Mouse (Mus musculus): ENCODE data around the gene Akap2. TPM values are rescaled to one million over a fixed set of nuclear protein-coding genes. Genes with fewer than 3 reads are reported as not detected.

Gene Akap2
- total and polyA plus RNA-seq, 3 experiments = 1.7 to 7.2 TPM; not detected in 1

- TF ChIP-seq MAX (IDR thresholded peaks at IDR 0.05; ENCODE audit: low read length) = peak; percentile 42; the same call in 1 of the 2 replicates
- peak; percentile 78 for TF ChIP-seq MAFK (IDR thresholded peaks at IDR 0.05; ENCODE audit: borderline replicate concordance, low read depth, low read length)
- TF ChIP-seq NELFE (IDR thresholded peaks at IDR 0.05; ENCODE audit: low read depth, low read length) = no peak
- TF ChIP-seq ELF1 (IDR thresholded peaks at IDR 0.05; ENCODE audit: low read depth, low read length) = no peak
- peak; percentile 44; the same call in 1 of the 2 replicates for TF ChIP-seq USF1 (IDR thresholded peaks at IDR 0.05; ENCODE audit: low read depth, low read length)
Measured at GRCm38 (mm10) chr4:57797548-57798285, 80.3 kb downstream of the Akap2 start (continued).

GRCm38 (mm10) chr4:57798286-57799018 is 81.0 kb downstream of the Akap2 start:
- Histone ChIP-seq H3K36me3 (ENCODE audit: control insufficient read depth in 1 of 2, insufficient read depth in 2 of 2, low read length in 2 of 2) (peaks cover 0 to 30% of the 10 kb centered on the region in 2 experiments; a peak in 2 of 4 replicates), H3K4me3 (ENCODE audit: control insufficient read depth in 1 of 2, insufficient read depth in 1 of 2, low read depth in 2 of 2, low read length in 2 of 2) (peak overlapping the region; percentile 30 to 44), H3K27ac (ENCODE audit: control insufficient read depth, low read depth, low read length) (peak overlapping the region; percentile 90), H3K27me3 (ENCODE audit: control insufficient read depth in 1 of 2, insufficient read depth in 2 of 2, low read length in 2 of 2) (no peaks in the 10 kb centered on the region), H3K9ac (ENCODE audit: control insufficient read depth, low read depth, low read length, poor library complexity, severe bottlenecking) (peak overlapping the region; percentile 66), H3K9me3 (replicated peaks; ENCODE audit: insufficient read depth, low read length) (no peaks in the 10 kb centered on the region), H3K79me2 (ENCODE audit: control insufficient read depth, insufficient read depth, low read length, poor library complexity) (no peaks in the 10 kb centered on the region; the same call in 1 of the 2 replicates), H3K4me1 (ENCODE audit: control insufficient read depth in 1 of 2, insufficient read depth in 2 of 2, low read length in 2 of 2) (peaks cover 21 to 34% of the 10 kb centered on the region in 2 experiments)
- peak; percentile 86 for DNase-seq (ENCODE audit: low read depth, low spot score)
- TF ChIP-seq MEF2A (IDR thresholded peaks at IDR 0.05; ENCODE audit: extremely low read depth, insufficient replicate concordance, low read depth, low read length, poor library complexity, severe bottlenecking) (no peak), TBP (IDR thresholded peaks at IDR 0.05; ENCODE audit: low read depth, low read length) (0 out of 2 replicates have a peak, but pooled peaks have one; percentile 36), MAFK (IDR thresholded peaks at IDR 0.05; ENCODE audit: borderline replicate concordance, low read depth, low read length) (no peak), GABPA (IDR thresholded peaks at IDR 0.05; ENCODE audit: low read depth, low read length) (peak; percentile 51; the same call in 1 of the 2 replicates), SIN3A (IDR thresholded peaks at IDR 0.05; ENCODE audit: low read length) (peak; percentile 45), TAL1 (IDR thresholded peaks at IDR 0.05; ENCODE audit: low read length) (no peak), CHD1 (IDR thresholded peaks at IDR 0.05; ENCODE audit: low read depth, low read length) (no peak; the same call in 1 of the 2 replicates), CHD2 (IDR thresholded peaks at IDR 0.05; ENCODE audit: low read length) (no peak), RCOR1 (IDR thresholded peaks at IDR 0.05; ENCODE audit: low read depth, low read length) (no peak; the same call in 1 of the 2 replicates), CTCF (IDR thresholded peaks at IDR 0.05 in 2 of 3, conservative IDR thresholded peaks at IDR 0.05 in 1 of 3; ENCODE audit: control insufficient read depth in 1 of 3, insufficient read depth in 1 of 3, low read depth in 2 of 3, low read length in 3 of 3, poor library complexity in 1 of 3, severe bottlenecking in 1 of 3) (no peak), ELF1 (IDR thresholded peaks at IDR 0.05; ENCODE audit: low read depth, low read length) (no peak), POLR2A (IDR thresholded peaks at IDR 0.05; ENCODE audit: control insufficient read depth in 1 of 2, insufficient read depth in 1 of 2, low read depth in 1 of 2, low read length in 2 of 2, poor library complexity in 1 of 2) (no peak), MAX (IDR thresholded peaks at IDR 0.05; ENCODE audit: low read length) (peak; percentile 62; the same call in 1 of the 2 replicates), HCFC1 (IDR thresholded peaks at IDR 0.05; ENCODE audit: low read depth, low read length) (0 out of 2 replicates have a peak, but pooled peaks have one; percentile 35), USF2 (IDR thresholded peaks at IDR 0.05; ENCODE audit: borderline replicate concordance in 1 of 2, insufficient read depth in 1 of 2, low read depth in 1 of 2, low read length in 2 of 2) (no peak), UBTF (IDR thresholded peaks at IDR 0.05; ENCODE audit: borderline replicate concordance, insufficient read depth, low read depth, low read length) (no peak), ZC3H11A (IDR thresholded peaks at IDR 0.05; ENCODE audit: low read depth, low read length) (no peak; the same call in 1 of the 2 replicates), GATA1 (IDR thresholded peaks at IDR 0.05; ENCODE audit: low read depth, low read length) (0 out of 2 replicates have a peak, but pooled peaks have one; percentile 15), KAT2A (conservative IDR thresholded peaks at IDR 0.05; ENCODE audit: low read depth, low read length) (no peak), MYB (IDR thresholded peaks at IDR 0.05; ENCODE audit: low read depth, low read length) (no peak), SMC3 (IDR thresholded peaks at IDR 0.05; ENCODE audit: low read depth, low read length) (no peak), ZKSCAN1 (IDR thresholded peaks at IDR 0.05; ENCODE audit: low read depth, low read length) (no peak), JUND (IDR thresholded peaks at IDR 0.05; ENCODE audit: low read depth, low read length) (peak; percentile 4; the same call in 1 of the 2 replicates), POLR2AphosphoS2 (IDR thresholded peaks at IDR 0.05; ENCODE audit: low read length) (no peak), TCF12 (IDR thresholded peaks at IDR 0.05; ENCODE audit: low read depth, low read length) (no peak), RAD21 (IDR thresholded peaks at IDR 0.05; ENCODE audit: low read depth, low read length) (no peak), ZNF384 (IDR thresholded peaks at IDR 0.05; ENCODE audit: low read depth, low read length) (no peak), NRF1 (IDR thresholded peaks at IDR 0.05; ENCODE audit: insufficient read depth, low read depth, low read length, poor library complexity, severe bottlenecking) (no peak), MAZ (IDR thresholded peaks at IDR 0.05; ENCODE audit: low read depth, low read length) (peak; percentile 71; the same call in 1 of the 2 replicates), NELFE (IDR thresholded peaks at IDR 0.05; ENCODE audit: low read depth, low read length) (peak; percentile 58)
